Mouse (Mus musculus) spleen, postnatal 14 days (tissue): ENCODE results near the gene Wfdc21.

Experiments used
- DNase-seq, 2 experiments: peaks; one replicate each; pipeline ENCODE4 v3.0.0; 2021 to 2022; ENCODE audit warnings: low spot score in 2 of 2

Wfdc21 gene

GRCm38 (mm10) chr11:83753581-83754181 is 6.9 kb downstream of the Wfdc21 start, which contains the start of gene Heatr6:
Heatr6 (plus strand) TSS chr11:83753696.
- DNase-seq, result peak; percentile 67 to 79

GRCm38 (mm10) chr11:83754227-83754626 is 7.5 kb downstream of the Wfdc21 start:
- DNase-seq, result no peak

- DNase-seq, result no peak
These were observed 20.6 kb downstream of the Wfdc21 start for GRCm38 (mm10) chr11:83767306-83767705.

GRCm38 (mm10) chr11:83768976-83769375 is 22.2 kb downstream of the Wfdc21 start:
- no peak for DNase-seq

- DNase-seq, result no peak
These were observed 24.3 kb downstream of the Wfdc21 start for GRCm38 (mm10) chr11:83771014-83771413.

- DNase-seq, result no peak
These were observed 25.6 kb downstream of the Wfdc21 start for GRCm38 (mm10) chr11:83772341-83772740.

- no peak for DNase-seq
These were observed 27.0 kb downstream of the Wfdc21 start for GRCm38 (mm10) chr11:83773691-83774090.

GRCm38 (mm10) chr11:83774324-83774723 is 27.6 kb downstream of the Wfdc21 start:
- no peak for DNase-seq

- no peak for DNase-seq
These were observed 30.1 kb downstream of the Wfdc21 start for GRCm38 (mm10) chr11:83776798-83777197.

- DNase-seq, result no peak
These were observed 37.3 kb downstream of the Wfdc21 start for GRCm38 (mm10) chr11:83783931-83784600.

- DNase-seq, result peak in 1 of 2 experiments; percentile 27
These were observed 37.9 kb downstream of the Wfdc21 start for GRCm38 (mm10) chr11:83784661-83785060.

GRCm38 (mm10) chr11:83785366-83785765 is 38.6 kb downstream of the Wfdc21 start:
- peak in 1 of 2 experiments; percentile 36 for DNase-seq

- no peak for DNase-seq
These were observed 40.1 kb downstream of the Wfdc21 start for GRCm38 (mm10) chr11:83786835-83787234.

GRCm38 (mm10) chr11:83787401-83788021 is 40.8 kb downstream of the Wfdc21 start:
- no peak for DNase-seq

GRCm38 (mm10) chr11:83788331-83788730 is 41.6 kb downstream of the Wfdc21 start:
- DNase-seq, result no peak

GRCm38 (mm10) chr11:83789259-83789658 is 42.5 kb downstream of the Wfdc21 start:
- peak in 1 of 2 experiments; percentile 16 for DNase-seq

GRCm38 (mm10) chr11:83791133-83791532 is 44.4 kb downstream of the Wfdc21 start:
- DNase-seq, result no peak

GRCm38 (mm10) chr11:83792316-83792914 is 45.7 kb downstream of the Wfdc21 start:
- no peak for DNase-seq

- DNase-seq, result no peak
These were observed 46.5 kb downstream of the Wfdc21 start for GRCm38 (mm10) chr11:83793264-83793663.

GRCm38 (mm10) chr11:83796112-83796511 is 49.4 kb downstream of the Wfdc21 start:
- DNase-seq, result no peak

GRCm38 (mm10) chr11:83796980-83797608 is 50.4 kb downstream of the Wfdc21 start:
- no peak for DNase-seq

- DNase-seq, result no peak
These were observed 53.2 kb downstream of the Wfdc21 start for GRCm38 (mm10) chr11:83799871-83800430.
